Mouse (Mus musculus): ENCODE measurements around the gene Brca2.

DNA sequence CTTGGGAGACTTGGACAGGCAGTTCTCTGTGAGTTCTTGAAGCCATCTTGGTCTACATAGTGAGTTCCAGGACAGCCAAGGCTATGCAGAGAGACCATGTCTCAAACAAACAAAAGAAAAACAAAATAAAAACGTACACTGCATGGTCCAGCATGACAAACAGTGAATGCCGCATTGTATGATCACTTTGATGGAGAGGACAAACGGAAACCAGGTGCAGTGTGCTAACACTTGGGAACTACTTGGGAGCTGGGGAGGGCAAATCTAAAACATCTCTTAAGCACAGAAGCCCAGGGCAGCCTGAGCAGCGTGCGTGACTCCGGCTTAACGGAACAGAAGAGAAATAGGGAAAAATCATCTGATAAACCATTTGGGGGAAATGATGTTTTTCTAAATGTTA lies 74.7 kb downstream of the Brca2 start, which contains the start of gene N4bp2l1:
- TF ChIP-seq CTCF (IDR thresholded peaks at IDR 0.05; ENCODE audit: control insufficient read depth, insufficient read depth, low read length) (no peak), POLR2A (IDR thresholded peaks at IDR 0.05; ENCODE audit: borderline replicate concordance, control insufficient read depth, low read depth, low read length) (no peak)
